Mouse (Mus musculus) A20 (cell line): Measurements from ENCODE around the gene Cyp8b1.

ENCODE experiments used
- DNase-seq: peaks from one replicate; pipeline ENCODE4 v3.0.0-alpha.2; 2011; ENCODE audit warnings: low read depth, low spot score

Cyp8b1 gene

DNA sequence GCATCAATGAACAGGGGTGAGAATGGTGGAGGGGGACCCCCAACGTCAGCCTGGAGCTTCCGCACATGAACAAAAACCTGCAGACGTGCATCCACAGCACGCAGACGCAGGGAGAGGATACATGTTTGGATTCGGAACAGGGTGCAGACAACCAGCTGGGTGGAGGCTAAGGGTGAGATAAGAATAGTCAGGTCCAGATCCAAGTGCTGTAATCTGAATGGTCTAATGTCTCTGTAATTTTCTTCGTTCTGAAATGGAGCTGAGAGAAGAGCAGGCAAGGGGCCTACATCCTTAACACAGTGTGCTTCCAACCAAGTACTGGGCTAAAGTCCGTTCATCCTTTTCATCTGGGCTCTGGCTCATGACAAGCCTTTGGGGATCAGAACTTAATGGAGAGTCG is 24.8 kb downstream of the Cyp8b1 start:
- DNase-seq, result no peak

DNA sequence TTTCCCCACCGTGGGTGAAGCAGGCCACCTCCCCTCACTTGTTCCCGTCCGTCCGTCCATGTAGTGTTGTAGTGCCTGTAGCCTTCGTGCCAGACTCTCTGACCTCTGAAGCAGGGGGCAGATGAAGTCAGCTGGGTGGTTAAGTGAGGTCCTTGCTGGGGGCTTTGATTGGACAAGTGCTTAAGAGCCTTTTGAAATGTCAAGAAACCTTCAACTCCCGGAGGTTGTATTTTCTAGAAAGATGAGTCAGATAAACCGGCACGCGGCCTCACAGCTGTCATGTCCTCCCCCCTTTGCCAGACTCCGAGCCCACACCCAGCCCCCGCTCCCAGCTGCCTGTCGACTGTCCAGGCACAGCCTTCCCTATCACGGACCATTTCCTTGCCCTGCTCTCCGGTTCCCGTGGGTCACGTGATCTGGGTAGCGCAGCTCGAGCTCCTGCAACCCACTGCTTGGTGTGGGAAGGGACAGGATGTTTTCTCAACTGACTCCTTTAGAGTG is 25.6 kb downstream of the Cyp8b1 start:
- no peak for DNase-seq

DNA sequence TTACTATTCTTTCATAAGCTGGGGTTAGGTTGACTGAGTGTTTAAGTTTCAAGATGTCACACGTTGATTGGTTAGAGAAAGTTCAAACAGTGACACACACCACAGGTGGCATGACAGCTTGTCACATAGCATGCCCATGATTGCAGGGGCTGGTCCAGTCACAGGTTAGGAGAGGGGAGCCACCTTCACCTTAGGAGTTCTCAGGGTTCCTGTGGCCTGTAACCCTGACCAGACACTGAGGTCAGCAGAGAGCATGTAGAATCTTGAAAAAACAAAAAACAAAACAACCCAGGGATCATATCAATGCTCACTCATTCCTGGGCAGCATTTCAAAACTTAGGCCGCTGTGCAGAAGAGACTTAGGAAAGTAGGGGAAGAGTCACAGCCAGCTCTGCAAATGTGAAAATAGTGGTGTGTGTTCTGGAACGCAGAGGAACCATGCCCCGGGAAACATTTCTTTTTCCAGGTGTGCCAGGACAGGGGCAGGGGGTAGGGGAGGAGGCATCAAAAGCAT is 26.1 kb downstream of the Cyp8b1 start:
- no peak for DNase-seq

DNA sequence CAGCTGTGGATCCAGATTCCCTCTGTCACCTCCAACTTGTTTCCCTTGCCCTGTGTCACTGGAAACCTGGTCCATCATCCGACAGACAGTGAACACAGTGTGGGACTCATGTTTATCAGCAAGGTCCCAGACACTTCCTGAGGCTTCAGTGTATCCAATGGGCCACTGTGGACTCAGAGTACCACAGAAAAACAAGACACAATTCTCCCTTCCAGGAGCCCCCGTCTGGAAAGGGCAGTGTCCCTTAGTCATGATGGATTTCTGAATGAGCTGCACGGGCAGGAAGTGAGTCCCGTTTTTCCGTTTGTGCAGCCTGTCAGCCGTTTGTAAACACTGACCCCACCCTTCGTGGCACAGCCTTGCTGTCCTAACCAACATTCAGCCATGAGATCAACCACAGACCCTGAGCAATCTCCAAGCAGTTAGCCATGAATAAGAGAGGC is 34.1 kb downstream of the Cyp8b1 start:
- no peak for DNase-seq

DNA sequence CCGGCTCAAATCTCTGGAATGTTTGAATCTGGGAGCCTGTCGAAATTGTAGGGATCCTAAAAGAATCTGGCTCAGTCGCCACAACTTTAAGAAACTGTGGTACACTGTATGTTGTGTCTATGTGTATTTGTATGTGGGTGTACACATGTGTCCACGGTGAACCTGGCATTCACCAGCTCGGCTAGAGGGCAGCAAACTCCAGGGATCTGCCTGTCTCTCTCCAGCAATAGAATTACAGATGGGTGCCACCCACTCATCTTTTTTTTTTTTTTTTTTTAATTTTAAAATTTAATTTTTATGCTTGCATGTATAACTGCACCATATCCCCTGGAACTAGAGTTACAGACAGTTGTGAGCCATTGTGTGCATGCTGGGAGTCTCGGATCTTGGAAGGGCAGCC is 34.8 kb downstream of the Cyp8b1 start:
- DNase-seq, result peak; percentile 67

DNA sequence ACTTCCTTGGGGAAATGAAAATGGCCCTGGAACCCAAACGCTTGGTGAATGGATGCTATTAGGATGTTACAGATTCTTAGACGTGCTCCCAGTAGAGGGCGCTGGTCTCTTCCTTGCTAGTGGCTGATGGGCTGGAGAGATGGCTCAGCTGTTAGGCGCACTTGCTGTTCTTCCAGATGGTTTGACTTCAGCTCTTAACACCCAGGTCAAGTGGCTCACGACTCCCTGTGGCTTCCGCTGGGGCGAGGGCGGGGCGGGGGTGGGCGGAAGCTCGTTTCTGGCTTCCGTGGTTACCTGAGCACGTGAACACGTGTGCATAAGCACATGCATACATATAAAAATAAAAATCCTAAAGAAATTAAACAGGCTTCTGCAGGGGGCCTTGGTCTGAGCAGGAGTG is 35.3 kb downstream of the Cyp8b1 start:
- DNase-seq, result peak; percentile 89

DNA sequence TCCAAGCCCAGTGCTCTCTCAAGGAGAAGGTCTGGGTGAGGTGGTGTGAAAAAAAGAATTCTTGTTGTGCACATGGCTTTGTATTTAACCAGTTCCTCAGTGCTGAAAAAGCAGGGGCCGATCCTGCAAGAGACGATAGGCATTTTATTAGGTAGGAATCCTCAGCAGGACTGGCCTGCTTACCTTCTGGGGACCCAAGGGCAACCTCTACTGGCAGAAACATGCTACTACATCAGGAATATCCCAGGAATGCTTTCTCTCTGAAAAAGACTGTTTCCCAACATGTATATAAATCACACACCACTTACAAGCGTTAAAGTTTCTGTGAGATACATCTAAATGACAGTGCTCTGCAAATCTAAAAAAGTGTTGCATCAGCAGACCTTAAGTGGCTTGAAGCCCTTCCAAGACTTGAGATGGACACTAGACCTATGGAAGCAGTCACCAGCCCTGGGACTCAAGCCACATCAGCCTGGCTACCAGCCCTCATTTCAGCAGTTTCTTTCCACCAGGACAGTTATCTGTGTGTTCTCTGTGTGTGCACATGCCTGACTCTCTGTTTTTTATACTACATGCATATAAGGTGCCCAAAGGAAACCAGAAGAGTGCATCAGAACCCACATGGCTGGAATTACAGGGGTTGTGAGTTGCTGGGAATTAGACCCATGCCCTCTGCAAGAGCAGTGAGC is 38.9 kb downstream of the Cyp8b1 start:
- DNase-seq, result peak; percentile 35

DNA sequence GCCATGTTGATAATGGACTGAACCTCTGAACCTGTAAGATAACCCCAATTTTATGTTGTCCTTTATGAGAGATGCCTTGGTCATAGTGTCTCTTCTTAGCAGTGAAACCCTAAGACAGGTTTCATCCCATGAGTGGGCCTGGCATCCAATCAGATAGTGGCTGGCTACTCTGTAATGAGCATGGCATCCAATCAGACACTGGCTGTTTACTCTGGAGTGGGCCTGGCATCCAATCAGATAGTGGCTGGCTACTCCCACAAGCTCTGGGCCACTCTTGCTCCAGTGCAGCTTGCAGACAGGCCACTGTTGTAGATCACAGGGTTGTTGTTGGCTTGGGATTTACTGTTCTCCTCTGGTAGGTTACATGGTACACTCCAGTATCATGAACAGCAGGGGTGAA is 42.5 kb downstream of the Cyp8b1 start:
- DNase-seq, result no peak

DNA sequence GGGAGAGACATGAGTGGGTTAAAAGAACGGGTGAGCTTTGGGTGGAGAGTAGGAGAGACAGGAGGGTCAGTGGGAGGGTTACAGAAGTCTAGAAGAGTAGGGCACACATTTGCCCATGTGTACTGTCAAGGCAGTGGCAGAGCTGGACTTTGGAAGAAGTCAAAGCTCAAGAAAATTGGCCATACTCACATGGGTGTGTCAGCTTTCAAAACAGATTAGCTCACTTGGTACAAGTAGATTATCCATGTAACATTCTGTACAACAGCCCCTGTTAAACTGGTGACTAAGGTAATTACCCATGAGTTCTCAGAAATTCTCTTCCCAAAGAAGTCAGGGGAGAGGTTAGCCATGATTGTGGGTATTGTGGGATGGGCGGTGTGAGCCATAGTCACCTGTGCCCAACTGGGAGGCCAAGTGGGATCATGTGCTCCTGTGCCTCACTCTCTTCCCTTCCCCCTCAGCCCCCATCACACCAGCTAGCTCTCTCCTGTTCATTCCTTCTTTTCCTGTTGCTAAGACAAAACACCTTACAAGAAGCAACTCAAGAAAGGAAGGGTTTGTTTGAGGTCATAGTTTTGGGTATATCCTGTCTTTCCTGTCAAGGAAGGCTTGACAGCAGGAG is 43.9 kb downstream of the Cyp8b1 start:
- DNase-seq, result no peak

DNA sequence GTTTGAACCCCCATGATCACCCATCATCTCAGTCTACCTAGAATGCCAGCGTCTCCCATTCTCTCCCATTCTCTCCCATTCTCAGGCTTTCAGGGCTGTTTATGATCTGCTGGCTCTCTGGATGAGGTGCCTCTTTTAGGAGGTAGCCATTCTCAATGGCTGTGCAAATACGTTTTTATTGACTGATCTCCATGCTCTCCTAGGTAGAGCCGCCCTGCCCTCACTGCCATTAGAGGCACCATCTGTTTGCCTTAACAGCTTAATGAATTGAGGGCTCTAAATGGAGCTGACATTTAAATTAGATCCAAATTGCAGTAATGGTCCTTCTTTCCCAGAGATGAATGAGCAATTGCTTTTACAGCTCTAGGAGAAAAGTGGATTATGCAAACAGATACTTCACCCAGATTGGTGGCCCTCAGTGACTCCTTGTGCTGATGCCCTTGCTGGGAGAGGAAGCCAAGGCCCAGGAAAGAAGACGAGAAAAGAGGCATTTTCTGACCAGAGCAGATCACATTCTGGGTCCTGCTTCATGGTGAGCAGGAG is 46.1 kb downstream of the Cyp8b1 start:
- no peak for DNase-seq

DNA sequence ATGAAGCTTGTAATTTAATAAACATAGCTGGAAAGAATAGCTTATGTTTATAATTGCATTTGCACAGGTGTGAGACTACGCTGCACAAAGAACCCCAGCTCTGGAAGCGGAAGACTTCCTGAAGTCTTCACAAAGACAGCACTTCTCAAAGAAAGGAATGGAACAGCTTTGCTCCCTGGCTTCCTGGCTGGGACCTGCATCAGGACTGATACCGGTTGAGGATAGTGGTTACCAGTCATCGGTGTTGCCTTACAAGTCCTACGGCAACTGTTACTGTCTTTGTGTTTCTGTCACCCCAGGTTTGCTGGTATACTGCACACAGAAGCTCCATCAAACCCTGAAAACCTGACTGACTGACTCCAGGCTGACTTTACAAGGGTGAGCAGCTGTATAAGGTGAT is 46.7 kb downstream of the Cyp8b1 start:
- DNase-seq, result no peak

DNA sequence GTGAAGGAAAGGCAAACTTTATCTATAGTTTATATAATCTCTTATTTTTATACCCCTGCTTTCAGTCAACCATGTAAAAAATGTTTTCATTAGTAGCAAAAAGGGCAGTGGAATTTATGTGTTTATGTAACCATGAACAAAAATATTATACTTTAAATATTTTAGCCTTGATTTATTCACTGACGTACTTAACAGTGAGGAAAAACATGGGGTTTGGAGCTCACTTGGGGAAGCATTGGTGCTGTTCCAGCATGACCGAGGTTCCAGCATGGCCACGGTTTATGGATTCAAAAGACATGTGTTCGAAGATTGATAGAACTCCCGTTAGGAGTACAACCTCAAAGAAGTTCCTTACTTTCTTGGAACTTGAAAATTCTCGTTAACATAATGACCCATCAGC is 47.9 kb downstream of the Cyp8b1 start:
- no peak for DNase-seq

DNA sequence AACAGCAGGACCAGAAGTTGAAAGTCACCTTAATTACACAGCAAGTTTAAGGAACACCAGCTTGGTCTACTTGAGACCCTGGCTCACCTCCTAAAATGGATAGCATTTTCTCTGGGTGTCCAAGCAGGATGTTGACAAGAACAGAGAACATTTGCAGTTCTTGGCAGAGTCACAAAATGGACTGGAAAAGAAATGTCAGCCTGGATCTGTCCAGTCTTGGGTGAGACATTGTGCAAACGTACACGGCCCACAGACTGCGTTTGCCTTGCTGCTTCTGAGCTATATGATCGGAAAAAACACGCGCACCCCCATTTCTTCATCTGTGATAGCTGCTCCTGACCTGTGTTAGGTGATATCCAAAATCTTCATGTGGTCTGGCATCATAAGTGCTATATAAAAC is 48.5 kb downstream of the Cyp8b1 start:
- no peak for DNase-seq

DNA sequence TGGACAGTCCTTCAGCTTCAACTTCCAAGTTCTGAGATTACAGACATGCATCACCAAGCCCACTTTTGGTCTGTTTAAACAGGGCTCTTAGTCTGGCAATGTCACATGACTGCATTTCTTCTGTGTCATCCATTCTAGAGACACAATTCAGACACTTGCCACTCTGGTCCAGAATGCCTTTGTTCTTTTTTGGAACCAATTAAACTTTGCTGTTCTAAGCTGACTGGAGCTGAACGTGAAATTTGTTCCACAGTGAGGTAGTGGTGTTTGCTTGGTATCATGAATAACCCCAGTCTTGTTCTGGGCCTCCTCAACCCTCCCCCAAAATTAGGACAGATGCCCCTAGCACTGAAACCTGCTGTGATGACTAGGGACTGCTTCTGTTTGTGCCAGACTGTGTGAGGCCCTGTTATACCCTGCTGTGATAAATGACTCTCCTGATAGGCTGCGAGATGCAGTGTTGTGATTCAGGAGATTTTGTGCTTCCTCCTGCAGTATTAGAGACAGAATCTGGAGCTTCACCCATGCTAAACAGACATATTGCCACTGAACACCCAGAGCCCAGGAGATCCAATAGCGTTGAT is 50.6 kb downstream of the Cyp8b1 start:
- no peak for DNase-seq

DNA sequence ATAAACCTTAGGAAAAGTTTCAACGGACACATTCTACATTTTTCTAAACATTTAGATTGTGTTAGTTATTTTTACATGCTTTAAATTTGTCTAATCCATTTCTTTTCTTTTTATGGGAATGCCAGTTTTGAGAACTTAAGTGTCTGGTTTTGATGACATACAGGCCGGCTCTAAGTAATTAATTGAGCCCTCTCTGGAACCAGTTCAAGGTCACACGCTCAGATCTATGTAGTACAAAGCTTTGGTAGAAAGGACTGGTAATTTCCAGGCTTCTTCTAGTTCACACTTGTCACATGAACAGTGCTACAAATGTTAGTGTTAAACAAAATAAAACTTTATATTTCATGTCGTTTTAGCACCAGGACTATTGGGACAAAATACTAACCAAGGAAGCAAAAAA is 51.3 kb downstream of the Cyp8b1 start:
- no peak for DNase-seq
